Mouse (Mus musculus): ENCODE results near the gene St6galnac5. TPM values are rescaled to one million over a fixed set of nuclear protein-coding genes. Genes with fewer than 3 reads are reported as not detected.
"Not testable (repeated sequence)": the region's sequence is repeated elsewhere in the genome, so short reads cannot be mapped to it uniquely, and the experiment has no call there.

St6galnac5 gene
- total and polyA plus RNA-seq, 3 experiments = 0.04 TPM; not detected in 2

- dilution Hi-C loops (cut with MboI; ENCODE audit: extremely low pct_ligation_motif_present, extremely low pct_unique_long_range_greater_than_20kb, low sequenced_read_pairs) = no loop called here
- H3K9me3 ChIP-seq (replicated peaks; ENCODE audit: low read length) = peaks cover 2% of the 10 kb centered on the region
- H3K27ac ChIP-seq (ENCODE audit: insufficient read depth, low read depth) = no peak overlapping the region
- in situ Hi-C loops (cut with MboI; ENCODE audit: low pct_ligation_motif_present, low pct_unique_long_range_greater_than_20kb, low sequenced_read_pairs) = loop anchor here (25.0 kb wide), 1 partner anchor 716 kb away; no protein-coding TSS in a partner anchor
- no peak overlapping the region for H3K4me2 ChIP-seq (ENCODE audit: insufficient read depth, low read depth, poor library complexity, severe bottlenecking)
- H3K9ac ChIP-seq (ENCODE audit: insufficient read depth, low read depth) = no peak overlapping the region
- no peaks in the 10 kb centered on the region for H3K79me2 ChIP-seq (replicated peaks; ENCODE audit: control insufficient read depth, extremely low read depth, insufficient read depth, poor library complexity, severe bottlenecking)
- no peaks in the 10 kb centered on the region for H3K4me1 ChIP-seq (ENCODE audit: control insufficient read depth in 1 of 2, insufficient read depth in 2 of 2)
- DNase-seq (ENCODE audit: extremely low read depth) = no peak
- no peaks in the 10 kb centered on the region for H3K27me3 ChIP-seq (replicated peaks)
- TF ChIP-seq CTCF (conservative IDR thresholded peaks at IDR 0.05 in 1 of 2, IDR thresholded peaks at IDR 0.05 in 1 of 2; ENCODE audit: low read depth in 2 of 2, low read length in 2 of 2) = no peak
- no peak for TF ChIP-seq ZMIZ1 (IDR thresholded peaks at IDR 0.05; ENCODE audit: low read depth, low read length)
- TF ChIP-seq RAD21 (IDR thresholded peaks at IDR 0.05; ENCODE audit: low read depth, low read length) = no peak
- TF ChIP-seq MAFK (IDR thresholded peaks at IDR 0.05; ENCODE audit: insufficient replicate concordance, low read length) = no peak
- no peak for TF ChIP-seq USF2 (conservative IDR thresholded peaks at IDR 0.05; ENCODE audit: low read depth, low read length)
- TF ChIP-seq MYC (IDR thresholded peaks at IDR 0.05; ENCODE audit: low read depth, low read length) = no peak
- no peak for TF ChIP-seq ELF1 (IDR thresholded peaks at IDR 0.05; ENCODE audit: low read depth, low read length)
- H3K36me3 ChIP-seq (replicated peaks in 1 of 2; ENCODE audit: control insufficient read depth in 1 of 2, insufficient read depth in 1 of 2, low read length in 1 of 2) = peaks cover 0 to 15% of the 10 kb centered on the region in 2 experiments
- no peak overlapping the region for H3K4me3 ChIP-seq (replicated peaks in 1 of 3; ENCODE audit: low read depth in 2 of 3, low read length in 2 of 3, poor library complexity in 1 of 3)
These were observed 185.8 kb downstream of the St6galnac5 start for GRCm38 (mm10) chr3:152796216-152796615.

GRCm38 (mm10) chr3:152793006-152793405, 189.0 kb downstream of the St6galnac5 start:
- in situ Hi-C loops (cut with MboI; ENCODE audit: low pct_ligation_motif_present, low pct_unique_long_range_greater_than_20kb, low sequenced_read_pairs) = loop anchor here (25.0 kb wide), 1 partner anchor 719 kb away; no protein-coding TSS in a partner anchor
- Histone ChIP-seq H3K9me3 (replicated peaks; ENCODE audit: low read length) (no peaks in the 10 kb centered on the region), H3K4me3 (replicated peaks in 1 of 3; ENCODE audit: low read depth in 2 of 3, low read length in 2 of 3, poor library complexity in 1 of 3) (no peak overlapping the region), H3K4me1 (ENCODE audit: control insufficient read depth in 1 of 2, insufficient read depth in 2 of 2) (no peaks in the 10 kb centered on the region), H3K9ac (ENCODE audit: insufficient read depth, low read depth) (no peak overlapping the region), H3K27ac (ENCODE audit: insufficient read depth, low read depth) (no peak overlapping the region), H3K4me2 (ENCODE audit: insufficient read depth, low read depth, poor library complexity, severe bottlenecking) (no peak overlapping the region), H3K79me2 (replicated peaks; ENCODE audit: control insufficient read depth, extremely low read depth, insufficient read depth, poor library complexity, severe bottlenecking) (no peaks in the 10 kb centered on the region), H3K36me3 (replicated peaks in 1 of 2; ENCODE audit: control insufficient read depth in 1 of 2, insufficient read depth in 1 of 2, low read length in 1 of 2) (peaks cover 12 to 41% of the 10 kb centered on the region in 2 experiments), H3K27me3 (replicated peaks) (no peaks in the 10 kb centered on the region)
- dilution Hi-C loops (cut with MboI; ENCODE audit: extremely low pct_ligation_motif_present, extremely low pct_unique_long_range_greater_than_20kb, low sequenced_read_pairs) = no loop called here
- no peak for TF ChIP-seq JUN (IDR thresholded peaks at IDR 0.05; ENCODE audit: insufficient read depth, low read depth, low read length)
- TF ChIP-seq RCOR1 (conservative IDR thresholded peaks at IDR 0.05; ENCODE audit: low read depth, low read length) = no peak
- DNase-seq (ENCODE audit: extremely low read depth) = no peak

- dilution Hi-C loops (cut with MboI; ENCODE audit: extremely low pct_ligation_motif_present, extremely low pct_unique_long_range_greater_than_20kb, low sequenced_read_pairs) = no loop called here
- no peaks in the 10 kb centered on the region for H3K4me1 ChIP-seq (ENCODE audit: control insufficient read depth in 1 of 2, insufficient read depth in 2 of 2)
- no peaks in the 10 kb centered on the region for H3K27me3 ChIP-seq (replicated peaks)
- H3K27ac ChIP-seq (ENCODE audit: insufficient read depth, low read depth) = no peak overlapping the region
- TF ChIP-seq MEF2A (IDR thresholded peaks at IDR 0.05; ENCODE audit: borderline replicate concordance, low read depth, low read length) = no peak
- H3K9me3 ChIP-seq (replicated peaks; ENCODE audit: low read length) = no peaks in the 10 kb centered on the region
- peaks cover 16 to 45% of the 10 kb centered on the region in 2 experiments for H3K36me3 ChIP-seq (replicated peaks in 1 of 2; ENCODE audit: control insufficient read depth in 1 of 2, insufficient read depth in 1 of 2, low read length in 1 of 2)
- no peak overlapping the region for H3K9ac ChIP-seq (ENCODE audit: insufficient read depth, low read depth)
- no peak overlapping the region for H3K4me3 ChIP-seq (replicated peaks in 1 of 3; ENCODE audit: low read depth in 2 of 3, low read length in 2 of 3, poor library complexity in 1 of 3)
- DNase-seq (ENCODE audit: extremely low read depth) = no peak
- H3K79me2 ChIP-seq (replicated peaks; ENCODE audit: control insufficient read depth, extremely low read depth, insufficient read depth, poor library complexity, severe bottlenecking) = no peaks in the 10 kb centered on the region
- H3K4me2 ChIP-seq (ENCODE audit: insufficient read depth, low read depth, poor library complexity, severe bottlenecking) = no peak overlapping the region
- in situ Hi-C loops (cut with MboI; ENCODE audit: low pct_ligation_motif_present, low pct_unique_long_range_greater_than_20kb, low sequenced_read_pairs) = loop anchor here (25.0 kb wide), 1 partner anchor 720 kb away; no protein-coding TSS in a partner anchor
These were observed 189.4 kb downstream of the St6galnac5 start for GRCm38 (mm10) chr3:152792601-152793000.

GRCm38 (mm10) chr3:152788301-152788953, 193.6 kb downstream of the St6galnac5 start:
- dilution Hi-C loops (cut with MboI; ENCODE audit: extremely low pct_ligation_motif_present, extremely low pct_unique_long_range_greater_than_20kb, low sequenced_read_pairs); H3K9me3 ChIP-seq (replicated peaks; ENCODE audit: low read length); H3K9ac ChIP-seq (ENCODE audit: insufficient read depth, low read depth); H3K4me2 ChIP-seq (ENCODE audit: insufficient read depth, low read depth, poor library complexity, severe bottlenecking); H3K27me3 ChIP-seq (replicated peaks); H3K4me3 ChIP-seq (replicated peaks in 1 of 3; ENCODE audit: low read depth in 2 of 3, low read length in 2 of 3, poor library complexity in 1 of 3); DNase-seq (ENCODE audit: extremely low read depth); H3K27ac ChIP-seq (ENCODE audit: insufficient read depth, low read depth); H3K79me2 ChIP-seq (replicated peaks; ENCODE audit: control insufficient read depth, extremely low read depth, insufficient read depth, poor library complexity, severe bottlenecking); H3K4me1 ChIP-seq (ENCODE audit: control insufficient read depth in 1 of 2, insufficient read depth in 2 of 2): not testable (repeated sequence)
- peaks cover 35 to 73% of the 10 kb centered on the region in 2 experiments for H3K36me3 ChIP-seq (replicated peaks in 1 of 2; ENCODE audit: control insufficient read depth in 1 of 2, insufficient read depth in 1 of 2, low read length in 1 of 2)
- in situ Hi-C loops (cut with MboI; ENCODE audit: low pct_ligation_motif_present, low pct_unique_long_range_greater_than_20kb, low sequenced_read_pairs) = loop anchor here (25.0 kb wide), 1 partner anchor 724 kb away; no protein-coding TSS in a partner anchor

- in situ Hi-C loops (cut with MboI; ENCODE audit: low pct_ligation_motif_present, low pct_unique_long_range_greater_than_20kb, low sequenced_read_pairs) = loop anchor here (25.0 kb wide), 1 partner anchor 728 kb away; no protein-coding TSS in a partner anchor
- H3K4me2 ChIP-seq (ENCODE audit: insufficient read depth, low read depth, poor library complexity, severe bottlenecking); H3K27ac ChIP-seq (ENCODE audit: insufficient read depth, low read depth); H3K4me1 ChIP-seq (ENCODE audit: control insufficient read depth in 1 of 2, insufficient read depth in 2 of 2); H3K9me3 ChIP-seq (replicated peaks; ENCODE audit: low read length); H3K79me2 ChIP-seq (replicated peaks; ENCODE audit: control insufficient read depth, extremely low read depth, insufficient read depth, poor library complexity, severe bottlenecking); H3K4me3 ChIP-seq (replicated peaks in 1 of 3; ENCODE audit: low read depth in 2 of 3, low read length in 2 of 3, poor library complexity in 1 of 3); DNase-seq (ENCODE audit: extremely low read depth); dilution Hi-C loops (cut with MboI; ENCODE audit: extremely low pct_ligation_motif_present, extremely low pct_unique_long_range_greater_than_20kb, low sequenced_read_pairs); H3K27me3 ChIP-seq (replicated peaks); H3K9ac ChIP-seq (ENCODE audit: insufficient read depth, low read depth): not testable (repeated sequence)
- peaks cover 25 to 51% of the 10 kb centered on the region in 2 experiments for H3K36me3 ChIP-seq (replicated peaks in 1 of 2; ENCODE audit: control insufficient read depth in 1 of 2, insufficient read depth in 1 of 2, low read length in 1 of 2)
These were observed 197.7 kb downstream of the St6galnac5 start for GRCm38 (mm10) chr3:152784353-152784752.

Measured in CH12.LX (cell line).